Mouse (Mus musculus): ENCODE measurements around the gene Vps35l.
A peak's percentile ranks its signal among the peaks of the same experiment; 100 is the strongest.

Vps35l gene

DNA sequence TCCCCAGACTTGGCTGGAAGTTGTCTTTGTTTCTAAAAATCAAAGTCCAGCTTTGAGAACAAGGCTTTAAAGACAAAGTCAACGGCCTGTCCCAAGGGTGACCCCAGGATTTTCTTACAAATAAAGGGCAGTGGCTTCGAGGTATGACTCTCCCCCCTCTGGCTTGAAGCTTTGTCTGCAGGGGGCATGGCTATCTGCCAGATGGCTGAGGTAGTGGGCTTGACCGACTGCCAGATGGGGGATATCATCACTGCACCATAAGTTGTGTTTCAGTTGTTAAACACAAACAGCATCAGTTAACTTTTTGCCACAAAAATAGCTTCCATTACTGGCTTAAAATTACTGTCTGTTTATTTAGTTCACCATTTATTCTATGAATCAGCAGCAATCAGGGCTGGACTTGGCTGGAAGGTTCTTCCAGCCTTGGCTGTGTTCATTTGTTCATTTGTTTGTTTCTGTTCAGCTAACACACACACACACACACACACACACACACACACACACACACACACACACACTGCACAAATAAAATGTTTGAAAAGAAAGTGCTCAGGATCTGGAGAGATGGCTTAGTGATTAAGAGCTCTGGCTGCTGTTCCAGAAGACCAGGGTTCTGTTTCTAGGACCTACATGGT, 149.1 kb downstream of the Vps35l start:
- peak; percentile 7 for DNase-seq
